Mouse (Mus musculus) heart, postnatal 14 days (tissue): ENCODE measurements around the gene Pan2. TPM values are rescaled to one million over a fixed set of nuclear protein-coding genes. Genes with fewer than 3 reads are reported as not detected.
"Not testable (repeated sequence)": the region's sequence is repeated elsewhere in the genome, so short reads cannot be mapped to it uniquely, and the experiment has no call there.

Source experiments
- DNase-seq, 2 experiments: peaks; one replicate each; pipeline ENCODE4 v3.0.0; 2021 to 2022
- intact Hi-C: fragments of 180-260 bp; cut with DNase I; formaldehyde crosslinking; loops from one replicate; pipeline ENCODE4 v1.15.1; 2025
- total RNA-seq, 2 experiments: library from RNA; stranded (reverse); gene quantifications; 2 replicates each; pipeline ENCODE4 v1.2.3; 2021

Pan2 gene
- total RNA-seq, 2 experiments from 2014 or later, result 13.2 to 13.7 TPM

DNA sequence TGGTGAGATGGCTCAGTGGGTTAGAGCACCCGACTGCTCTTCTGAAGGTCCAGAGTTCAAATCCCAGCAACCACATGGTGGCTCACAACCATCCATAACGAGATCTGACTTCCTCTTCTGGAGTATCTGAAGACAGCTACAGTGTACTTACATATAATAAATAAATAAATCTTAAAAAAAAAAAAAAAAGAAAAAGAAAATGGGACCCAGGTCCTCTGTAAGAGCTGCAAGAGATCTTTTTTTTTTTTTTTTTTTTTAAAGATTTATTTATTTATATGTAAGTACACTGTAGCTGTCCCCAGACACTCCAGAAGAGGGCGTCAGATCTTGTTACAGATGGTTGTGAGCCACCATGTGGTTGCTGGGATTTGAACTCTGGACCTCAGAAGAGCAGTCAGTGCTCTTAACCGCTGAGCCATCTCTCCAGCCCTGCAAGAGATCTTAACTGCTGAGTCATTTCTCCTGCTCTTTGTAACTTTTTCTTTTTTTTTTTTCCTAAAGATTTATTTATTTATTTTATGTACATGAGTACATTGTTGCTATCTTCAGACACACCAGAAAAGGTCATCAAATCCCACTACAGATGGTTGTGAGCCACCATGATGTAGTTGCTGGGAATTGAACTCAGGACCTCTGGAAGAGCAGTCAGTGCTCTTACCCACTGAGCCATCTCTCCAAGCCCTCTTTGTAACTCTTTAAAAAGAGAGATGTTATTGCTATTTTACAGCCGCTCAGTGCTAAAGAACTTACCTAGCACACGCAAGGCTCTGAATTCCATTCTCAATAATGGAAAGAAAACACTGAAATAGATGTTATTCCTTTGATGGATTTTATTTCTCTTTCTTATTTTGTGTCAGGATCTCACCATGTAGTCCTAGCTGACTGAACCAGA is 29.5 kb downstream of the Pan2 start:
- DNase-seq, intact Hi-C loops: not testable (repeated sequence)

DNA sequence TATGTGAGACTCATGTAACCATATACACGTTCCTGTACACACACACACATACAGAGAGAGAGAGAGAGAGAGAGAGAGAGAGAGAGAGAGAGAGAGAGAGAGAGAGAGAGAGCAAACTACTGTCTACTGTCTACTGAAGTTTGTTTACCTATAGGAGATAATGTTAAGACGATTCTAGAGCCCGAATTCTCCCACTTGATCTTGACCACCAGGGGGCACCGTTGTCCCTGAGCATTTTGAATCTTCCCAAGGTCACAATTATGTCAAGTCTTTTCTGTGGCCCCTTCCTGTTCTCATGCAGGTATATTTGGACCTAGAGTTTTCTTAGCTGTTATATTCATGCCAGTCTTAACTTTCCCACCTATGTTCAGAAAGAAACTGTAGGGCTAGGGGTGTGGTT is 32.4 kb downstream of the Pan2 start:
- DNase-seq, result peak; percentile 81 to 86
- intact Hi-C loops, result loop anchor here (1.0 kb wide), 2 partner anchors 23 to 119 kb away; no protein-coding TSS in a partner anchor

DNA sequence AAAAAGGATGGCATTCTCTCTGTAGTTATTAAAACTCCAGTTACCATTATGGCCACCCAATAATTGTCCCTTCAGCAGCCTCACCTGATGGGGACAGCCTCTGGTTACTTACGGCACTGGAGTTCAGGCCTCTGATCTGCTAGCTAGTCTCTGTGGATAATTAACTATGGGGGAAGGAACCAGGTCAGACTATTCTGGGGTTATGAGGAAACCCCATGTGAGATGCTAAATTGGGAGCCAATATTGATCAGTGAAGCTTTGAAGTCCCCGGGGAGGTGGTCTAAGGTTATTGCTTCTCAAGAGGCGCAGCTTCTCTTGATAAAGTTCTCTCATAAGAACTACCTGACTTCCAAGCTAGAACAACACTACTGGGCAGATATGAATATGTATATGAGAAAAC is 33.1 kb downstream of the Pan2 start:
- no peak for DNase-seq
- intact Hi-C loops, result no loop called here

DNA sequence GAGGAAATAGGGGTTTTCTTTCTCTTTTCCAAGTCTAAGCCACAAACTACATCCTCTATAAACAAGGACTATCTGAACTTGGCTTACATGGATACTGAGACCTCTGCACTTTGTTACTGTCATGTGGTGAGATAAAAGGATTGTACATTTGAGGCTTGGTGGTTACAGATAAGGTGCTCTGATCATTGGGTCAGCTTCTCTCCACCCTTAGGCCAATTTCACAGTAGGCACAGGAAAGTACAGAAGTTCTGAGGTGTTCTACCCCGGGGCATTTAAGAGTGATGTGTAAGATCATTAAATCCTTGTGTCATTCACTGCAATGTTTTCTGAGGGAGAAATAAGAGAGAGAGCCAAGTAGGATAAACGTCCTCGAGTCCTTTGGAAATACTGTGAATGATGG is 33.5 kb downstream of the Pan2 start:
- DNase-seq, result no peak
- intact Hi-C loops, result no loop called here

DNA sequence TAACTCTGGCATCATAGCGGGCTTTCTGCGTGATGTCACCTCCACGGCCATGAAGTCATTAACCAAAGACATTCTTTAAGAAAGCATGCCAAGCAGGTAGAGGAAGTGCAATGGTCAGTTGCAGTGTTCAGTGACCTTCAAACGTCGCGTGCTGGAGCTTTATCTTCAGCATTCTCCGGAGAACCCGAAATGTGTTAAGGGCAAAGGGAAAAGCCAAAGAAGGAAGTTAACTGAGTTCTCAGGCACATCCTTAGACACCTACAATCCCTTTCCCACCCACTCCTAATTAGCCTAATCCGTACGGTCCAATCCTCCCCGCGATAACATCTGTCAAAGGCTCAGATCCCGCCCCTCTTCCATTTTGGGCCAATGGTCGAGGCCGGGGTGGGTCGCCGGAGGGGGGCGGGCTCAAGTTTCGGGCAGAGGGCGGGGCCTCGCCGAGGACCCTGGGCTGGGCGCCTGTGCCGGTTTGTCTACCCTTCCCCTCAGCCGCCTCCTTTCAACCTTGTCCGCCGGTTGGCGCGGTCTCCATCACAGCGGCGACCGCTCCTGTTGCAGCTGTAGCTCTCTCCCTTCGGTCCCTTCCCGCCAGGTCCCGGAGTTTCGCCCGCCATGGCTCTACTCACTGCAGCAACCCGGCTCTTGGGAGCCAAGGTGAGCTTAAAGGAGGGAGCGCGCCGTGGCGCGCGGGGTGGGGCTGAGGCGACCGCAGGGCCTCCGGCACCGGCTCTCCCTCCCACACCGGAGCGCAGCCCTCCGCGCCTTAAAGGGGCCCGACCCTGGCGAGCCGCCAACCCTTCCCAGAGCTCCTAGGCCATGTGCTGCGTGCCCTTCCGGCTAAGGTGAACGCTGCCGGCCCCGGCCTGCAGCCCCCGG is 34.4 kb downstream of the Pan2 start, which contains the start of gene Cs:
Cs (plus strand) TSS at position 429 of the 876 bp plus-strand sequence.
- intact Hi-C loops, result no loop called here
- peak; percentile 97 to 98 for DNase-seq

DNA sequence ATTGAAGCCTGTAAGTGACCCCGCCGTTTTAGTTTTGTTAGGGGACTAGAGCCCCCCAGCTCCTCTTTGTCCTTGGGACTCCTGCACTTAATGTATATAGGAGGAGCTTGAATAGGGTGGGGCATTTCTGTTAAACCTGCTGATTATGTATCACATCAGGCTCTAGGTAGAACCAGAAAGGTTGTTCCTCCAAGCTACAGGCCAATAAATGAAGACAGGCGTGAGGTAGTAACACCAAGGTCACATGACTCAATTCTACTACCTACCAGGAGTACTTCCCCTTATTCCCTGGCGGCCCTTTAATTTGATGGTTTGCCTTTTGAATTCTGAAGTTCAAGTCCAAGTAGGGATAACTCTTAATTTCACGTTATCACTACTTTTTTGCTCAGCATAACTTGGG is 35.3 kb downstream of the Pan2 start:
- intact Hi-C loops, result no loop called here

DNA sequence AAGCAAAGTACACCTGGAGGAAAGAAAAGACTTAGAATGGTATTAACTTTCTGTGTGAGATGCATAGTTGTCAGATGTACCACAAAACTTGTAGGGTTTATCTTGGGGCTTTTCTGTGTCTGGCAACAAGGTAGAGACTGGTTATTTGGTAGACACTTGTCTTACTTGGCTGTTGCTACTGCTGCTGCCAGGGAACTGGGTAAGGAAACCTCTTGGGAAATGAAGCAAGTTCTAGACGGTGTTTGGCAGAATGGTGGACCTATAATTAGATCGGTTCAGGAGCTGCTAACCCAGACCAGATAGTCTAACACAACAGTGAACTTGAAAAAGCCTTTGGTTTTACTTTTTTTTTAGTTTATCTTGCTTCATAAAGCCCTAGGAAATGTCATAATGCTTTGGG is 35.8 kb downstream of the Pan2 start:
- intact Hi-C loops, result no loop called here
- no peak for DNase-seq

More for the DNA sequence above, 35.3 kb downstream of the Pan2 start:
- DNase-seq, result no peak

DNA sequence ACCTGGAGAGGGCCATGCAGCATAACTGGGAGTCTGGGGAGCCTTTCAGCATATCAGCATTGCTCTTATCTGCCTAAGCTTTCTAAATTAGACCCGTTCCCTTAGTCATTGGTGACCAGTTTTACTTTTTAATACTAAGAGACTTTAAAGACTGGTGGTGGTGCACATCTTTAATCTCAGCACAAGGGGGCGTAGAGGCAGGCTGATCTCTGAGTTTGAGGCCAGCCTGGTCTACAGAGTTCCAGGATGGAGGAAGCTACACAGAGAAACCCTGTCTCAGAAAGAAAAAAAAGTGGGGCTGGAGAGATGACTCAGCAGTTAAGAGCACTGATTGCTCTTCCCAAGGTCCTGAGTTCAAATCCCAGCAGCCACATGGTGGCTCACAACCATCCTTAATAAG is 37.1 kb downstream of the Pan2 start:
- DNase-seq, result no peak
- intact Hi-C loops, result no loop called here

DNA sequence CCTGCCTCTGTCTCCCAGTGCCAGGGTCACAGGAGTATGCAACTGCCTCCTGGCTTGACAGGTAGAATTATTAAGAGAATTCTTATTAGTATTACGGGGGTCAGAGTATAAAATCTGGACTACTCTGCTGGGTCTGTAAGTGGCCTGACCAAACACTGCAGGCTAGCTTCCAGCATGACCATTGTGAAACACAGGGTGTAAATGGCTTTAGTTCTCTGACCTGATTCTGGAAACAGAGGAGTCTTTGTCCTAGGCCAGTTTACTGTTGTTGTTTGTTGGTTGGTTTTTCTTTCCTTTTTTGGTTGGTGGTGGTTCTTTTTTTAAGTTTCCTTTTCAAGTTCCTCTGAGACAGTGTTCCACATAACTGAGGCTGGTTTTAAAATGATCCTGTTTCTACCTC is 40.3 kb downstream of the Pan2 start:
- DNase-seq, result no peak
- intact Hi-C loops, result no loop called here

DNA sequence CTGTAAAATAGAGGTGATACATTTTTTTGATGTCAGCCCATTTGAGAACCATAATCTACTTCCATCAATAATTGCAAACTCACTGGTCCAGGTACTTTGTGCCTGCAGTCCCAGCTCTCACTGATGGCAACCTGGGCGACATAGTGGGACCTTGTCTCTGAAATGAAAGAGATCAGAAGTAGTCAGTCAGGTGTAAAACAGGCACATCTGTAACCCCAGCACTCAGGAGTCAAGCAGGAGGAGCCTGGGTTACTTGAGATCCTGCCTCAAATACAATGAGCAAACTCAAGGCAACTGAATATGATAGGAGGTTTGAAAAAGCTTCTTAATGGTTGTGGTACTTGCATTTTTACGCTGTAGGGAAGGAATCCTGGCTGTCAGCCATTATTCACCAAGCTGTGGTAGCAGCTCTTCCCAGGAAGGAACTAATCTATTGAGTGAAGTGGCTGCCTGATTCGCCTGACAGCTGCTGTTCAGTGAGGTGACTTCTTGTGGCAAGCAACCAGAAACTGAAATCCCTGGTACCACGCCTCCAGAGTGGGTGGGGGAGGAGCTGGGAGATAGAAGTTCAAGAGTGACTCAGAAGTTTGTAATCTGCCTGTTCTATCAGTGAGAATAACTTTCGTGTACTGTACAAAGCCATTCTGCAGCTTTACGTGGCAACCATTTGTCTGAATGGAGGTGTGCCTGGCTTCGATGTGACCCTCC is 41.6 kb downstream of the Pan2 start:
- intact Hi-C loops, result no loop called here
- peak; percentile 67 to 77 for DNase-seq

DNA sequence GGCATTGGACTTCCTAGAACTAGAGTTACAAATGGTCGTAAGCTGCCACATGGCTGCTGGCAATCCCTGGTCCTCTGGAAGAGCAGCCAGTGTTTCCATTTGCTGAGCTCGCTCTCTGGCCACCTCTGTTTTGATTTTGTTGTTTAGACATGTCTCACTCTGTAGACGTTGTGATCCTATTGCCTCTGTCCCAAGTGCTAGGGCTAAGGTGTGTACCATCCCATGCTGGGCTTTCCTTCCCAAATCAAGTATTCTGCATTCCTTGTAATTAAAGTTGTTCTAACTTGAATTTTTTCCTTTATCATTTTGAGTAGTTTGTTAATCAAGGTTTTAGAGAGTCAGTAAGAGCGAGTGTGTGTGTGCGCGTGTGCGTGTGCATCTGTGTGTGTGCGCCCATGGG is 44.4 kb downstream of the Pan2 start:
- no peak for DNase-seq
- intact Hi-C loops, result no loop called here

DNA sequence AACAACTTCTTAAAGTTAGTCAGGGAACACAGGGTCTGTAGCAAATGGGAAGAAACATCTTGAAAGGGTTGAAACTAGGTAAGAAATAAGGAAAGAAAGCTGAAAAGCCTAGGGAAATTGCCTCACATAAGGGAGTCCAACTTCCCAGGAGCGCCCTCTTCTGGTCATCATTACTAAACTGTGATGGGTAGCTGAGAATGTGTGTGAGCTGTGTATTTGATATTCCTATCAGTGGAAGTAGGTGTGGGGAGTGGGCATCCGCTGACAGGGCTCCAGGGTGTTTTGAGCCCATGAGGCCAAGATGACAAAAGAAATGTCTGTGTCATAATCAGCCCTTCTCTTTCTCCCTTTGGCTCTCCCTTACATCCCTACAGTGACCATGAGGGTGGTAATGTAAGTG is 55.7 kb downstream of the Pan2 start:
- intact Hi-C loops, result loop anchor here (1.0 kb wide), 1 partner anchor 23 kb away; no protein-coding TSS in a partner anchor
- DNase-seq, result peak; percentile 52 to 71

DNA sequence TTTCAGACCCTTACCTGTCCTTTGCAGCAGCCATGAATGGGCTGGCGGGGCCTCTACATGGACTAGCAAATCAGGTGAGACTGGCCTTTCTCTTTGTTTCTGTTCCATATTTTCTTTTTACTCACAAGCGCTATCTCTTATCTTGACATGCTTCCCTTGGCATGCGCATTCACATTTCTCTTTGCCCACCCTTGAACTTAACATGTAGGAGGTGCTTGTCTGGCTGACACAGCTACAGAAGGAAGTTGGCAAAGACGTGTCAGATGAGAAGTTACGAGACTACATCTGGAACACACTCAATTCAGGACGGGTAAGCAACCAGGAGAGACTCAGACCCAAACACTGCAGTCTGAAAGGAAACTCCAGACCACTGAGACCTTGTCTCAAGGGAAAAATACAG is 56.1 kb downstream of the Pan2 start:
- intact Hi-C loops, result no loop called here
- DNase-seq, result no peak

DNA sequence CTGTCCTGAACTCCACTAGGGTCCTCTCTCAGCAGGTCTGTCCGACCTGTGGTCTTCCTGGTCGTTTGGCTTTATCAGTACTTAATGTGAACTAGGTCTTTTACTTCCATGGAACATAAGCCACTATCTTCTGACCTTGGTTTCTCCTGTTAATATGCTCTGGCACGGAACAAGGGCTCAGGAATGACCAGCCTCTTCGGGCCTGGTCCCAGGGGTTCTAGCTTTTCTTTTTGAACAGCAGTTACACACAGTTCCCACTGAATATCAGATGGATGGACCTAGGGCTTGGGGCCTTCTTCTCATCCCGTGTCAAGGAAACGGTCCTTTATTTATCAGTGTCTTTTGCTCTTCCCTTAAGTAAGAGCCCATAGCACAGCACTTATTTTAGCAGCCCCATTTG is 58.7 kb downstream of the Pan2 start:
- DNase-seq, result no peak
- intact Hi-C loops, result no loop called here

DNA sequence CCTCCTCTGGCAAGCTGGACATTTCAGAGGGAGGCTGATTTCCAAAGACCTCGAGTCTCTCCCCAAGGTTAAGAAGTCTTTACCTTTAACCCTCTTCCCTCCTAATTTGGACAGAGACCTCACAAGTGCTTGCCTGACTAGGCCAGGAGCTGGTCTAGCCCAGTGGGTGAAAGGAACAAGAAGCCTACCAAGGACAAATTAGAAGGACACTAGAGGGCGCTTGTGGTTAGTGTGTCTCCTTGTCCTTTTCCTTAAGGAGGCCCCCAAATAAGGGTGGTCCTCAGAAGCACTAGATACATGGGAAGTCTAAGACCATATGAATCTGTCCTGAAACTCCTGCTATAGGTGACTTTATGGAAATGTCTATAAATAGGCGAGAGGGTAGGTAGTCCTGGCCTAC is 59.4 kb downstream of the Pan2 start:
- DNase-seq, result peak in 1 of 2 experiments; percentile 45
- intact Hi-C loops, result no loop called here

DNA sequence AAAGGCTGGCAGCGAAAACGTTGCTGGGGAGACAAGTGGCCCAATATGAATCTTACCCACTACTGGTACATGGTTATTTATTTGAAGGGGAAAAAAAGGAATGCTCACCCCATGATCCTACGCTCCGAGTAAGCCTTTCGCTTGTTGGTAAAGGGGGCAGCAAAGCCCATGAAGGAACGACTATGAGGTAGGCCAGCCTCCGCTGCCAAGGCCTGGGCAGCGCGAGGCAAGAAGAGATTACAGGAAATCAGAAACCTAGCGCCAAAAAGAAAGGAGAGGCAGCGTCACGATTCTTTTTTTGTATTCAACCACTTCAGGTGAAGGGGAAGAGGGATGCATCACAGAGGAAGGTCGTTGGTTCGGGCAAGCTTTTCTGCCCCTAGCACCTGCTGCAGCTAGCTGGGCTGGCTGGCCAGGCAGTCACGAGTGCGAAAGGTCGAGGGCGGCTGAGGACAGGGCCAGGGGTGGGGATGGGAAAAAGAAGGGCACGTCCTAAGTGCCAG is 64.8 kb downstream of the Pan2 start:
- intact Hi-C loops, result no loop called here
- DNase-seq, result no peak

DNA sequence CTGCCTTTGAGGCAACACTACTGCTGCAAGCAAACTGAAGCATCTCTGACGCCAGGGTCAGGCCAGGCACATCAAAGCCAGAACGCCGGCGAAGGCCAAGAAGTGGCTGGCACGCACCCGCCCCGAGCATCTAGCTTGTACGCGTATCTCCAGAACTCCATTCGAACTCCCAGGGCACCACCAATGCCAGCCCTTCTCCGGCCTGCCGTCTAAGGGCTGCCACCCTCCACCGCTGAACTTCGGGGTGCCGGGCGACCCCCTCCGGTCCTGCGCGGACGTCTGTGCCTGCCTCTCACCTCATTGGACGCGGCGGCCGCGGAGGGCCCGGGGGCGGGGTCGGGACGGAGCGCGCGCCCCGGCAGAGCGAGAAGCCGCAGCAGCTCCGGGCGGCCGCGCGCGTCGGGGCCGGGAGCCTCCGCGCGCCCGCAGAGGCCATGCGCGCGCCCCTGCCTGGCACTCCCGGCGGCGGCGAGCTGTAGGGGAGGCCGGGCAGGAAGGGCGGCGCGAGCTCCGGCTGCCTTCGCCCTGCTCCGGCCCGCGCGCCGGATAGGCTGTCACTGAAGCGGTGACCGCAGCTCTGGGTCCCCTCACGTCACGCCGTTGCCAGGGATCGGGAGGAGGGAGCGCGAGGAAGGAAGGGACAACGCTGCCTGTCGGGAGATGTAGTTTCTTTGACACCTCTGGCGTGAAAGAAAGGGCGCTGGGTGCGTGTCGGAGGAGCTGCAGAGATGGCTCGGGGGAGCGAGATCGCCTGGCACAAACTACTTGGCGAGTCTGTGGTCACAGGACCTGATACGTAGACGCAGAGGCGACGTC is 65.5 kb downstream of the Pan2 start, which contains the start of gene Coq10a:
Coq10a (minus strand) TSS at position 596 of the 816 bp plus-strand sequence.
- intact Hi-C loops, result loop anchor here (1.0 kb wide), 1 partner anchor 90 kb away; no protein-coding TSS in a partner anchor
- DNase-seq, result peak; percentile 91 to 93

DNA sequence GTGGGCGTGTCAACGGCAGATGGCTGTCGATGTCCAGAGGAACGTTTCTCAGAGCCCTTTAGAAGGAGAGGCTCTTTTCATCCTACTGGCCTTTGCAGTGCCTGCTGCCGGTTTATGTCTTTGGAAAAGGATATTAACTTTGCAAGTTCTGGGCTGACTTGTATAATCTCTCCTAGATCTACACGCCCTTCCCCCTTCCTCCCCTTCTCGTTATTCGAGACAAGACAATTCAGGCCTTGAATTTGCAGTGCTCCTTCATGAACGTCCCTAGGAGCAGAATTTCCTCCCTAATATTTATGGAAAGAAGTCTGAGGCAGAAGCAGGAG is 66.0 kb downstream of the Pan2 start:
- intact Hi-C loops, result loop anchor here (1.0 kb wide), 1 partner anchor 89 kb away; no protein-coding TSS in a partner anchor
- no peak for DNase-seq

DNA sequence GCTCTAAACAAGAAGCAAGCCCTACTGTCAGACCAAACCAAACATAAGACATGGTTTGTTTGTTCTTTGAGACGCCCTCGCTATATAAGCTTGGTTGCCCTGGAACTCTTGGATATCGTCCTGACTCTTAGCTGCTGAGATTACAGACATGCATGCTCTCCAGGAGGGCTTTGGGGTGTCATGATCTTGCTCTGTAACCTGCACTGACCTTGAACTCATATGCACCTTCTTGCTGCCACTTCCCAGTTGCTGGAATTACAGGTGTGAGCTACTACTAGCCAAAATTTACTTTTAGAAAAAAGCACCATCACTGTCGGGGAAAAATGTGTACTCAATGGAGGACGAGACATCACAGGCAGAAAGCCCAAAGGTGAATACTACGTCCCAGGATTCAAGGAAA is 66.5 kb downstream of the Pan2 start:
- DNase-seq, result no peak
- intact Hi-C loops, result loop anchor here (1.0 kb wide), 1 partner anchor 89 kb away; no protein-coding TSS in a partner anchor
